Mouse (Mus musculus) cerebellum, adult 8-10 months (tissue): ENCODE results near the gene Negr1.

ENCODE experiments used
- DNase-seq: peaks from one replicate; pipeline ENCODE4 v3.0.0; 2022

Negr1 gene

DNA sequence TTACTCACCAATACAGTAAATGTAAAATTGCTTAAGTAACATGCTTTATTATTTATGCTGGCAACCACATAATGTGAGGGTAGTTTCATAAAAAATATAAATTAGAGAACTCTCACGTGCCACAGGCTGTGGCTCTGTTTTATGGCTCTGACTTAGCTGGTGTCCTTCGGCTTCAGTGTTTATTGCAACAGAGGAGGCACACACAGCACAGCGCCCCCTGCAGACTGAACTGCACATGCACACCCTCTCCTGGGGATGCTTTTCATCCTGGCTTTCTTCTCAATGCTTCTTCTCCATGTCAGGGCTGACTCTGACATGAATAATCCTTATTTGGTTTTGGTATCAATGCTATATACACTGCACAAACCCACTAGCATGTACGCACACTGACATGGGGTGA, 707.1 kb downstream of the Negr1 start:
- no peak for DNase-seq

DNA sequence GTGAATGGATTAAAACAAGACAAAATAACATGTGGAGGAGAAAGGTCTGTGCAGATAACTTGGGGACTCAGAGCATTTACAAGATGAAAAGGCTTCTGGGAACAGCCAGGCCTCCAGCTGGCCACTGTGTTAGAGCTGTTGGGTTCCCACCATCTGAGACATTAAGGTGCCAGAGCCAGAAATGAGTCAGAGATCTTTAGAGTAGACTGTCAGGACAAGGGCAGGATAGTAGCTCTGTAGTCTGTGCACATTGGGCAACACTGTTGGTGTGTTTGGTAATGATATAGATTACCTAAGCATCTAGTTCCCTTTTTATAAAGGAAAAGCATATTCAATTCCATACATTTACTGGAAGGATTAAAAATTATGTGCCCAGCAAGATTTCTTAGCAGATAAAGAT, 710.8 kb downstream of the Negr1 start:
- DNase-seq = no peak

DNA sequence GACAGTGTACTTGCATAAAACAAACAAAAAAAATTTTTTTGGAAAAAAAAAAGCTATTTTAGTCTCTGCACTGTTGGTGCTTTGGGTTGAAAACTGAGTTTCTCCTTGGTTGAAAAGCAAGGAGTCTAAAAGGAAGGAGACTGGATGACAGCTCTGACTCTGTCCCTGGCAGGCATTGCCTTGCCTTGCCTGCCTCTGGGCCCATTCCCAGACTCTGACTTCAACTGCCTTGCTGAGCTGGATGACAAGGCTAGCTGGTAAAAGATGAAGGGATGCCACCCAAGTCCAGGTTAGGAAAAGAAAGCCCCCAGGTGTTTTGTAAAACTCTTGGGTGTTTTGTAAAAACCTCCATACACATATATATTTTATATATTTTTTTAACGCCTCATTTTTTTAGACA, 712.5 kb downstream of the Negr1 start:
- no peak for DNase-seq

DNA sequence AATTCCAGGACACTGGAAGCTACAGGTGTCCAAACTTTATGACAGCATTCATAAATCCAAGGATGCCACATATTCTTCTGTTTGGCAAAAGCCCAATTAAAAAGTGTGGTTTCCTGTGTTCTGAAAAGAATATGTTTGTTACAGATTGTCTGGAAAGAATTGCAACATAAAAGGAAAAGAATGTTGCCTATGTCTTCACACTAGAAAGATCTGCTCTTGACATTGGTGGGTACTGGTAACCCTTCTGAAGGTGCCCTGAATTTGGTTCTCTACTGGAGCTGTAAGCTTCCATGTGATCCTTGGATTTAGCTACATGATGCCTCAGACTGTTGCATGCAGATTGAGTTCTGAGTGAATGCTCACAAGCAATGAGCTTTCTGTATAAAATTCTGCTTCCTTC, 718.1 kb downstream of the Negr1 start:
- DNase-seq = no peak

DNA sequence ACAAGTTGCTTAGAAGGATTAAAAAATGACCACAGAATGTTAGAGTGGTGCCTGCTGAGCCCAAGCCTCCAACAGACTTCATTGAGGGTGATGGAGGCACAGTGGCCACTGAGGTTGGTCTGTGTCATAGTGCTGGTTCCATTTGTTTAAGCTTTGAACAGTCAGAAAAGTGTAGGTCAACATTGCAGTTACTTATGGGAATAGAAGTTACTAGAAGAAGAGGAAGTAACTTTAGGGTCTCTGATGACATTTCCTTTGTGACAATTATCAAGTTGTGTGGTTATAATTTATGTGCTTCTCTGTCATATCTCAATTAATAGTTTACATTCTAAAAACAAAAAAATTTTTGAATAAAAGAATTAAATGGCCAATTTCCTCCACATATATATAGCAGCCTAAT, 719.7 kb downstream of the Negr1 start:
- no peak for DNase-seq

DNA sequence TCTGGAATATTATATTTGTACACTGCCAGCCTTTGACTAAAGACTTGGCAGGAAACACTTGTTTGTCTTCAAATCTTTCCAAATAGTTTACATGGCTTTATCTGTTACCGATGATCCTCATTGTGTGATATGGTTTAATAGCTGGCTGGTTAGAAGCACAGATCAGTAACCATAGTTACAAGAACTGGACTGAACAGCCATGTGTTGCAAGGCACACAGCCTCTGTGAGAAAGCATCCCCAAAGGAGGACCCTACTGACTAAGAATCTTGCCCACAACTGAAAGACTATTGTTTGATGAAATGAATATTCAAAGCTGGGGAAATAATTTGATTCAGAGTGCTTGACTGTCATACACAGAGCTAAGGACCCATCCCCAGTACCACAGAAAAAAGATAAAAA, 729.7 kb downstream of the Negr1 start:
- no peak for DNase-seq

DNA sequence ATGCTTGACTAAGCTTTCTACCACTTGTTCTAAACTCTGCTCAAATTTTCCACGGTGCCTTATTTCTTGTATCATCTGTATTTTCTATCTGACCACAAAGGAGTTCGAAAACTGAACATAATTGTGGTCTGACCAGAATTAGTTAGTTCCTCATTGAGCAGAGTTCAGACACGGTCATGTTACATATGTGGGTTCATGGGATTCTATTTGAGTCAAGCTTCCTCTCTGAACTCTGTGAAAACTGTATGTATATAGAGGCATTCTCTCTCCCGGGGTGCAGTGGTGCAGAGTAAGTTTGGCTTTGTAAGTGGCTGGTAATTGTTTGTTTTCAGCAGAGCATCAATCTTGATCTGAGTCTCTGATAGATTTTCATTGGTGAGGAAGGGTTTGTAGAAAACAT, 735.6 kb downstream of the Negr1 start:
- no peak for DNase-seq

DNA sequence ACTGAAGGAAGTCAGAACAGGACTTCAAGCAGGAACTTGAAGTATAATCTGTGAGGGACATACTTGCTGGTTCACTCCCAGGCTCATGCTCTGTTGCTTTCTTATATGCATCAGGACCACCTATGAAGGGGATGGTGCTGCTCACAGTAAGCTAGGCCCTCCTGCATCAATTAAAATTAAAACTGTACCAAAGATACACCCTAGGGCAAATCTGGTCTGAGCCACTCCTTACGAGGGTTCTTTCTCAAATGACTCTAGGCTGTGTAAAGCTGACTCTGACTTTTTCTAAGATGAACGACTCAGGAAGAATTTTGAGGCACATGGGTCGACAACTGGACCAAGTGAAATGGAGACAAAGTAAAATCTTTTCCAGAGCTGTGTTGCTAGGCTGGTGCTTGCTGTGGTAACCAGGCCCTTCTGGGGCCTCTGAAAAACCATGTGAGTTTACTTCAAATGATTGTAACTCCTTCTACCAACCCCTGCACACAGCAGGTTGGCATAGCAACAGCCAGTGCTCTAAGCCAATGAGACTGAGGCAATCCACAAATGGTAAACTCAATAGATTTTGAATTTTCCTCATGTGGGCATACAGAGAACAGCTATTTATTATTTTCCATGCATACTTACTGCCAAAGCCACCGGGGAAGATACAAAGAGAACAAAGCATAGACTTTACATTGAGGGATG, 742.0 kb downstream of the Negr1 start:
- DNase-seq = no peak

DNA sequence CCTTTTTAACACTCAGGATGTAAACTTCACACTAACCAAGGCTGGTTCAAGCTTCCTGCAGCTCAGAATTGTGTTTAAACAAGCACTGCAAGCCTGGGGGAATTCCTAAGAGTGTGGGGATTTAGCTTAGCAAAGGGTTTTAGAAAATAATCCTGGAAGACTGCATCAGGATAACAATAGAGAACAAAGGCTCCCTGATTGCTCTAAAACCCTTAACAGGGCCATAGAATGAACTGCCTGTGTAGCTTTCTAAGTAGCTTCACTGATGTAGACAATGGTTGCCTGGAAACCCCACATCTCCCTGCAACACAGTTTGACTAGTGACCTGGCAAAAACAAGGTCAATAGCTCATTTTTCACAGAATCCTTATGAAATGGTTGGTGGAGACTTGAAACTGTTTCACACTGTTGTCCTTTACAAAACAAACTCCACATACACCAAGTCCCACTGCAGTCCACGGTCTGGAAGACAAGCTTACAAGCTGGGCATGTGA, 759.5 kb downstream of the Negr1 start:
- DNase-seq = no peak

DNA sequence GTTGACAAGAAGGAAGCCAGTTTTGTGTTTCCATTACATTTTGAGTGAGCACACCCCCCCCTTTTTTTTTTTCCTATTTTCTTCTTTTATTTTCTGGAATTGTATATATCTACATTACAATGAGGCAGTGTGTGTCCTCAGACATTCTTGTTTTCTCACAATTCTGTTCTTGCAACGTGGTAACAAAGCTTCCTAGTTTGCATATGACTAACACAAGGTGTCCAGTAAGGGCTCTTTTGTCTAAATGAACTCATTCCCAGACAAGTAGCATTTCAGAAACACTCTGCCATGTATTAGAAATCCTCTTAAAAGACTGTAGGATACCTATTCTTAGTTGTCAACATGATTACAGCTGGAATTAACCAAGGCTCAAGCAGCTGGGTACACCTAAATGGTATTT, 760.2 kb downstream of the Negr1 start:
- DNase-seq = no peak

DNA sequence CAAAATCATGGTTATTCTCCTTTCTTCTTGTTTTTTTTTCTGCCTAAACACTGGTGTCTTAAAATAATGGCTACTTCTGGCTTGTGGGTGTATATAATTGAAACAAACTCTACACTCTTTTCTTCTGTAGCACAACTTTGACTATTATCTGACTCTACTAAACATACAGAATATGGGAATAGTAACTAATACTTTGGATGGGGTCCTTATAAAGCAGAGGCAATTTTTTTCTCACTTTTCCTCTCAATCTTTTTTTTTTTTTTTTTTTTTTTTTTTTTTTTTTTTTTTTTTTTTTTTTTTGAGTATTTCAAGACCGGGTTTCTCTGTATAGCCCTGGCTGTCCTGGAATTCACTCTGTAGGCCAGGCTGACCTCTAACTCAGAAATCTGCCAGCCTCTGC, 772.6 kb downstream of the Negr1 start:
- DNase-seq = no peak

DNA sequence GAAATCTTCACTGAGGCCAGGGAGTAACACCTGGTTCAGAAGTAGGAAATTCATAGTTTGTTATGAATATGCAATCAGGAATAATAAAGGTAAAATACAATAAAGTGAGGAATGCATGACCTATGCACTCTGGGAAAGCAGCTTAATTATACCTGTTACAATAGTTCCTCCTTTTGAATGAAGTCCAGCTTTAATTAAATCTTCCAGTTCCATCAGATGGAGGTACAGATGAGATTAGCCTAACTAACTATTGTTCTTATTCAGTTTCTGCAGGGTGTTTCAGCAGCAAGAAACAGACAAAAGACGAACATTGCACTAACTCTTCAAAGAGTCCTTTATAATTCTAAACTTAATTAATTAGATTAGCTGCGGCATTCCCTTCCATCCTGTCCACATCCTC, 787.9 kb downstream of the Negr1 start:
- no peak for DNase-seq

DNA sequence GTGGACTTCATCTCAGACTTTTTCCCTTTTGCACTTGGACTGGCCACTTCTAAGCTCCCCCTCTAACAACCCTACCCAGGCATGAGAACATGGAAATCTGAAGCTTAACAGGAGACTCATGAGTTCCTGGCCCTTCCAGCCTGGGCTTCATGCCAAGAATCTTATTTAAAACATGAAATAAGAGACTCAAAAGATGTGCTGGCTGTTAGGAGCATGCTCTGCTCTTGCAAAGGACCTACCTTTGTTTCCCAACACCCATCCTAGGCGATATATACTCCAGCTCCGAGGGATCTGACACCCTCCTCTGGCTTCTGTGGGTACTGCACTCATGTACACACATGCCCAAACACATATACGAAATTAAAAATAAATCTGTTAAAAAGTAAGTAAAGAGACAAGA, 797.3 kb downstream of the Negr1 start:
- no peak for DNase-seq

DNA sequence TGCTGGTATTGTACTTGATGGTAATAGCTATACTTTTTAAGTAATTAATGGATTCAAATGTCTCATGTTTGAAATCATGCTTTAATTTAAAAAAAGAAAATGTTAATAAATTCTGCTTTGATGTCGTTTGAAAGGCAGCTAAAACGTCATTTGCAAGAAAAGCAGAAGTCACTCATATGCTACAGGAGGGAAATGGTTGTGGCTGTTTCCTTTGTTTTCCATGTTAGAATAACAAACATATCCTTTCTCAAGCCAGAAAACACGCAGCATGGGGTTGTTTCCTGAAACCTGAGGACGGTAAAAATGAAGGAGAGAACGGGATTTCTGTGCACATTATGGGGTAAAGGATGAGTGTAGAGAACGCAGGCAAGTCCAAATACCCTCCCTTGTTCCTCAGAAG, 798.2 kb downstream of the Negr1 start:
- DNase-seq = no peak
